Mouse (Mus musculus) hindbrain, embryonic 14.5 days (tissue): ENCODE data around the gene Alg12. TPM values are rescaled to one million over a fixed set of nuclear protein-coding genes. Genes with fewer than 3 reads are reported as not detected.

ENCODE experiments used
- ATAC-seq: fragments of 200-750 bp; cut with Nextera tagmentation; 2 replicates; pipeline ENCODE4 v1.8.0; 2017; ENCODE audit warnings: moderate number of reproducible peaks, mild to moderate bottlenecking, moderate TSS enrichment, moderate library complexity; ENCODE audit not compliant: low FRiP score
- DNase-seq: peaks from one replicate; pipeline ENCODE4 v3.0.0-alpha.2; 2015; ENCODE audit warnings: low spot score
- H3K27ac ChIP-seq: fragments of 300-500 bp; sonication (generic); 2 replicates; pipeline ENCODE4 v1.5.1; 2014; ENCODE audit warnings: mild to moderate bottlenecking, moderate library complexity
- H3K27me3 ChIP-seq: fragments of 300-500 bp; sonication (generic); 2 replicates; pipeline ENCODE4 v1.6.1; 2014; ENCODE audit warnings: mild to moderate bottlenecking, low read length, mixed read lengths; ENCODE audit not compliant: control insufficient read depth, insufficient read depth
- H3K36me3 ChIP-seq: fragments of 300-500 bp; sonication (generic); replicated peaks from 2 replicates; pipeline ENCODE4 v1.6.1; 2014; ENCODE audit not compliant: control insufficient read depth, insufficient read depth
- H3K4me1 ChIP-seq: fragments of 300-500 bp; sonication (generic); replicated peaks from 2 replicates; pipeline ENCODE4 v1.6.1; 2014; ENCODE audit warnings: antibody characterized with exemption, low read length, mixed read lengths; ENCODE audit not compliant: control insufficient read depth, insufficient read depth
- H3K4me2 ChIP-seq: fragments of 300-500 bp; sonication (generic); replicated peaks from 2 replicates; pipeline ENCODE4 v1.6.1; 2014; ENCODE audit warnings: mild to moderate bottlenecking, moderate library complexity
- H3K4me3 ChIP-seq: fragments of 300-500 bp; sonication (generic); replicated peaks from 2 replicates; pipeline ENCODE4 v1.5.1; 2014; ENCODE audit warnings: mild to moderate bottlenecking, low read length
- H3K9ac ChIP-seq: fragments of 300-500 bp; sonication (generic); 2 replicates; pipeline ENCODE4 v1.6.1; 2014
- H3K9me3 ChIP-seq: fragments of 300-500 bp; sonication (generic); 2 replicates; pipeline ENCODE4 v1.6.1; 2016; ENCODE audit warnings: low read length; ENCODE audit not compliant: control insufficient read depth
- WGBS: fragments of 180-500 bp; shearing (Covaris S2); extraction: QIAGEN DNeasy Blood & Tissue Kit; methylation state at CpG from one replicate; pipeline ENCODE4 v1.1.7; 2014; 5-methylcytosine and 5-hydroxymethylcytosine counted together
- polyA plus RNA-seq: library from polyadenylated mRNA; unstranded; fragments of >200 nt; fragmentation: Nextera tagmentation; extraction: Ambion mirVana; gene quantifications from 2 replicates; pipeline ENCODE4 v1.2.1, GENCODE M21; 2014

Alg12 gene
- polyA plus RNA-seq, 1 experiment from 2014 or later: 9.0 TPM

DNA sequence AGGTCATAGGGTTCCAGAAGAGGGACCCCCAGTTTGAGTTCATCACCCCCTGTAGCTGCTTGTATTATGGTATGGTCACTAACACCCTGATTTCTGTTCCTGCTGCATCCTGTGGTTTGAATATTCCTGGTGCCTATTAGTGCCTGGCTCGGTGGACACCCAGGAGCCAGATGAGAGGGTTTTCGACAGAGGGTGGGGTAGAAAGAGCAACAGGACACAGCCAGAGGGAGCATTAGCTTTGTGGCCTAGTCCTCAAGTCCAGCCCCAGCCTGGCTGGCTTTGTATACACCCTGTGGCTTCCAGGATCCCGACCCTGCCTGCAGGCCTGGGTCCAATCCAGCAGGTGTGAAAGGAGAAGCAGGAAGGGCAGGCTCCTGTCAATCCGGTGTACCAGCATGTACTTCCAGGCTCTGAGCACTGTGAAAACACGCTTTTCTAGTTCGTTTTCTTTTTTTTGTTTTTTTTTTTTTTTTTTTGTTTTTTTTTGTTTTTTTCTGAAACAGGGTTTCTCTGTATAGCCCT lies 36.8 kb upstream of the Alg12 start:
- no peaks in the 10 kb centered on the region for H3K9me3 ChIP-seq
- H3K4me3 ChIP-seq: no peak overlapping the region
- 88% methylated on average over 6 of the region's 6 CpGs for WGBS
- ATAC-seq (no peak), DNase-seq (no peak)
- H3K9ac ChIP-seq: no peak overlapping the region
- no peak overlapping the region for H3K4me2 ChIP-seq
- no peaks in the 10 kb centered on the region for H3K36me3 ChIP-seq
- no peak overlapping the region for H3K27ac ChIP-seq
- H3K4me1 ChIP-seq: no peaks in the 10 kb centered on the region
- no peaks in the 10 kb centered on the region for H3K27me3 ChIP-seq

GRCm38 (mm10) chr15:88854969-88855830 lies 36.1 kb upstream of the Alg12 start:
- Histone ChIP-seq H3K36me3 (no peaks in the 10 kb centered on the region), H3K4me3 (no peak overlapping the region), H3K4me2 (no peak overlapping the region), H3K9ac (no peak overlapping the region), H3K9me3 (no peaks in the 10 kb centered on the region), H3K4me1 (peaks cover 4% of the 10 kb centered on the region; the same call in 1 of the 2 replicates), H3K27ac (no peak overlapping the region), H3K27me3 (no peaks in the 10 kb centered on the region)
- ATAC-seq (no peak), DNase-seq (no peak)
- WGBS: 75% methylated on average over 15 of the region's 15 CpGs

- 47% methylated on average over 6 of the region's 6 CpGs for WGBS
- ATAC-seq: no peak
These were observed 35.2 kb upstream of the Alg12 start for GRCm38 (mm10) chr15:88854119-88854968.

DNA sequence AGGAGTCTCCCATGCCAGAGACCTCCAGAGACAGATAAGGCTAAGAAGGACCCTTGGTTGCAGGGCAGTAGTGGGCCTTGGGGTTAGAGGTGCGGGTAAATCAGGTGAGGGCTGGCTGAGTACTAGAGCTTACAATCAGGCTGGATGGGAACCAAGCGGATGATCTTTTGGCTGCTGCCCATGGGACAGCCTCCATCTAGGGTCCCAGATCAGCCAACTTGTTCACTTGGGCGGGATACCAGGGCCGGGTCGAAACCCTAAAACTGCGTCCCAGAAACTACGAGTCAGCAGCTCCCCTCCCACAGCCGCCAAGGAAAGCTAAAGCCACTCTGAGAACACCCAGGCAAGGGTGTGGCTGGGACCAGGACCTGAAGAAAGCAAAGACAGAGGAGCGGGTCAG lies 34.0 kb upstream of the Alg12 start:
- Histone ChIP-seq H3K27ac (no peak overlapping the region), H3K36me3 (no peaks in the 10 kb centered on the region), H3K4me1 (peaks cover 6% of the 10 kb centered on the region; the same call in 1 of the 2 replicates), H3K9ac (no peak overlapping the region), H3K27me3 (no peaks in the 10 kb centered on the region), H3K4me2 (no peak overlapping the region), H3K4me3 (no peak overlapping the region), H3K9me3 (no peaks in the 10 kb centered on the region)
- DNase-seq (no peak), ATAC-seq (no peak)
- WGBS: 89% methylated on average over 9 of the region's 9 CpGs

More at GRCm38 (mm10) chr15:88854119-88854968, 35.2 kb upstream of the Alg12 start:
- no peak overlapping the region for H3K4me2 ChIP-seq
- no peak overlapping the region for H3K9ac ChIP-seq
- H3K4me3 ChIP-seq: no peak overlapping the region
- no peaks in the 10 kb centered on the region for H3K9me3 ChIP-seq
- peaks cover 6% of the 10 kb centered on the region; the same call in 1 of the 2 replicates for H3K4me1 ChIP-seq
- DNase-seq: no peak
- no peak overlapping the region for H3K27ac ChIP-seq
- H3K27me3 ChIP-seq: no peaks in the 10 kb centered on the region
- H3K36me3 ChIP-seq: no peaks in the 10 kb centered on the region

- Histone ChIP-seq H3K4me2 (no peak overlapping the region), H3K4me1 (peaks cover 6% of the 10 kb centered on the region; the same call in 1 of the 2 replicates), H3K36me3 (no peaks in the 10 kb centered on the region), H3K4me3 (no peak overlapping the region), H3K9ac (no peak overlapping the region), H3K9me3 (no peaks in the 10 kb centered on the region), H3K27ac (no peak overlapping the region), H3K27me3 (no peaks in the 10 kb centered on the region)
- DNase-seq: no peak
- ATAC-seq: no peak
- WGBS: 88% methylated on average over 10 of the region's 10 CpGs
These were observed 32.5 kb upstream of the Alg12 start for GRCm38 (mm10) chr15:88851507-88852149.

DNA sequence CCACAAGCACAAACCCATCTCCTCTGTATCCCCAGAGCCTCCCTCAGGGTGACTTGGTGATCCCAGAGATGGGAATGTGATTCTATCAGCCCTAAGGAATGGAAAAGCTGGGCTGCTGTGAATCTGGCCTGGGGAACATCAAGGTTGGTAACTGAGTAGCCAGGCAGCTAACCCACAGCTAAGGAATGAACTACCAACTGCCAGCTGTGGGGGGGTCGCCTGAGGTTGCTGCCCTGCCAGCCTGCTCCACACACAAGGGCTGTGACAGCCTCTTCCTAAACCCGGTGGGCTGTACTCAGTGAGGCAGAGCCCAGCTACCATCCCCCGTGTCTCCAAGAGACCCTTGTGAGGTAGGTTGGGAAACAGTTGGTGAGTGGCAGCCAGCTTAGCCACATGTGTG lies 32.0 kb upstream of the Alg12 start:
- no peak for DNase-seq
- H3K27ac ChIP-seq: no peak overlapping the region
- no peak for ATAC-seq
- H3K4me1 ChIP-seq: peaks cover 6% of the 10 kb centered on the region; the same call in 1 of the 2 replicates
- H3K9me3 ChIP-seq: no peaks in the 10 kb centered on the region
- H3K36me3 ChIP-seq: no peaks in the 10 kb centered on the region
- H3K9ac ChIP-seq: no peak overlapping the region
- H3K4me3 ChIP-seq: no peak overlapping the region
- 53% methylated on average over 3 of the region's 3 CpGs for WGBS
- no peak overlapping the region for H3K4me2 ChIP-seq
- H3K27me3 ChIP-seq: no peaks in the 10 kb centered on the region

DNA sequence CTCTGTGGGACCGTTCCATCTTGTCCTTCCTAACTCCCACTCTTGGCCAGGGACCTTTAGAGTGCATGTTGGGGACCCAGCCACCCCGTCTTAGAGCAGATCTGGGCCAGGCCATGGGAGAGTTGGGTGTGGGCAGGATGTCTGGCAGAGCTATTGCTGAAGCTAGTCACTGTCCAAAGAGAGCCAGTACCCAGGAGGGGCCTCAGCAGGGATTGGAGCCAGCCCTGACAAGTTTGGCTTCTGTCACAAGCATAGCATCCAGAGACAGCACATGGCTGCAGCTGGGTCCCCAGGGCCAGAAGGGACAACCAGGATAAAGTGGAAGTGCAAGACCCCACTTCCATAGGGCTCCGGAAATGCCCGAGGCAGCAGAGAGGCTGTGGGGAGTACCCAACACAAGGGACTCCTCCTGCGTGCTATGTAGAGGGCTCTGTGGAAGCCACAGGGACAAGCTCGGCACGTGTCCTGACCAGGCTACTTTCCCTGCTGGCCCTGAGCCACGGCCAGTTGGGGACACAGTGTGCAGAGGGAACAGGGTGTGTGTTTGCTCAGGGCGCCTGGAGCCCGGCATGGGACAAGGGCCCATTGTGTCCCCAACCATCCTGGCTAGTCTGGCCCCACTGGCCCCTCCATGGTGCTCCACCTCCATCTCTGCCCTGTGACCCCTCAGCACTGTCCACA lies 31.2 kb upstream of the Alg12 start:
- Histone ChIP-seq H3K9ac (no peak overlapping the region), H3K27ac (no peak overlapping the region), H3K4me2 (no peak overlapping the region), H3K36me3 (no peaks in the 10 kb centered on the region), H3K9me3 (no peaks in the 10 kb centered on the region), H3K27me3 (no peaks in the 10 kb centered on the region), H3K4me3 (no peak overlapping the region), H3K4me1 (peaks cover 6% of the 10 kb centered on the region; the same call in 1 of the 2 replicates)
- DNase-seq (no peak), ATAC-seq (0 out of 2 replicates have a peak, but pooled peaks have one; percentile 44)
- WGBS: 54% methylated on average over 10 of the region's 10 CpGs

DNA sequence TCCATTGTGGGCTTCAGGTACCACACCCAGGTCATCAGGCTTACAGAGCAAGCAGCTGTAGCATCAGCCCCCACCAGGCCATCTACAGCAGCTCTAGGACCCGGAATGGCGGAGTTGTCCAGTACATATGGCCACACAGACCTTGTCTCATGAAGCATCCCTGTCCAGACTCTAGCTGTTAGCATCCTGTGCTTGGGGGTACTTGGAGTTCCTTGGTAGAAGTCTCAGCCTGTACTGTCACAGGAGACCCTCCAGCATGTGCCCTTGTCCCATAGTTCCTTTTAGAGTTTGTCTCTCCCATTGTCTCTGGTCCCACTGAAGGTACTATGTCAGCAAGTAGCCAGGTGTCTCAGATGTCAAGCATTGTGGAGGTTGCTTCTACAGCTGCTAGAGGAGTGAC lies 30.5 kb upstream of the Alg12 start:
- no peak overlapping the region for H3K4me2 ChIP-seq
- ATAC-seq (no peak), DNase-seq (no peak)
- H3K27ac ChIP-seq: no peak overlapping the region
- no peaks in the 10 kb centered on the region for H3K36me3 ChIP-seq
- H3K9ac ChIP-seq: no peak overlapping the region
- no peak overlapping the region for H3K4me3 ChIP-seq
- 95% methylated on average over 2 of the region's 2 CpGs for WGBS
- H3K4me1 ChIP-seq: peaks cover 6% of the 10 kb centered on the region; the same call in 1 of the 2 replicates
- H3K27me3 ChIP-seq: no peaks in the 10 kb centered on the region
- no peaks in the 10 kb centered on the region for H3K9me3 ChIP-seq
